Comparison of ENCODE assay signal across 21 mouse cellular contexts in the genomic region with DNA sequence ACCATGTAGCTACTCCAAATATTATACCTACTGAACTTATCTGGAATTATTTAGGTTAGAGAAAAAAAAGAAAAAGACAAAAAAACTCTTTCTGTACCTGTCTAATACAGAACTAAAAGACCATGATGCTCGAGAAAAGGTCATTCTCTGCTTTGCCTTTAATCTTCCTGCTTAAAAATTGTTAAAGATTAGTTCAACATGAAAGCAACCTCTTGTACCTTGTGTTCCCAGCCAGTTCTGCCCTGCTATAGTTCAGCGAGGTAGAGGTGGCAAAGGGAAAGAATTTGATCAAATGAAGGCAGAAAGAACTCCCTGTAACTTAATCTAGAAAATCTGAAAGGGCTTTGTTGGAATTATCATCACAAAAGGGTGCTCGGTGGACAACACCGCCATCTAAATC. TPM values are rescaled to one million over a fixed set of nuclear protein-coding genes. Genes with fewer than 3 reads are reported as not detected.
"Had no signal": no experiment of that assay in that cellular context is flagged by ENCODE, and none has a peak within 500 bp of the region (broad histone marks: within the 10 kb centered on the region; RNA-seq: fewer than 3 reads in every experiment).

No protein-coding gene starts in this region.

RNA-seq across cellular contexts. Expression of a gene that starts 2.3 kb away (rescaled TPM):
- polyA plus RNA-seq: heart, embryonic 13.5 days; heart, embryonic 14.5 days; heart, embryonic 15.5 days; heart, embryonic 16.5 days; heart, postnatal 0 days; hindbrain, embryonic 11.5 days; hindbrain, embryonic 12.5 days; hindbrain, embryonic 13.5 days; hindbrain, embryonic 14.5 days; hindbrain, embryonic 15.5 days; hindbrain, embryonic 16.5 days; hindbrain, postnatal 0 days; inflammation-experienced regulatory T-cells, adult 6 months; intestine, embryonic 14.5 days; intestine, embryonic 15.5 days; intestine, embryonic 16.5 days; intestine, postnatal 0 days; kidney, embryonic 16.5 days had no signal

RNA-seq across cellular contexts. Expression of a gene that starts 3.8 kb away (rescaled TPM):
- polyA plus RNA-seq: heart, embryonic 14.5 days; heart, embryonic 15.5 days; heart, embryonic 16.5 days; hindbrain, embryonic 11.5 days; hindbrain, embryonic 12.5 days; hindbrain, embryonic 13.5 days; hindbrain, embryonic 14.5 days; hindbrain, embryonic 15.5 days; hindbrain, embryonic 16.5 days; hindbrain, postnatal 0 days; inflammation-experienced regulatory T-cells, adult 6 months; intestine, embryonic 16.5 days; intestine, postnatal 0 days had no signal

RNA-seq across cellular contexts. Expression of a gene that starts 7.9 kb away (rescaled TPM):
- polyA plus RNA-seq: heart, embryonic 13.5 days; heart, embryonic 14.5 days; heart, embryonic 15.5 days; heart, embryonic 16.5 days; heart, postnatal 0 days; hindbrain, embryonic 10.5 days; hindbrain, embryonic 13.5 days; hindbrain, embryonic 14.5 days; hindbrain, embryonic 15.5 days; hindbrain, embryonic 16.5 days; hindbrain, postnatal 0 days; inflammation-experienced regulatory T-cells, adult 6 months; intestine, embryonic 16.5 days; intestine, postnatal 0 days had no signal

RNA-seq across cellular contexts. Expression of a gene that starts 13.6 kb away (rescaled TPM):
- polyA plus RNA-seq: heart, embryonic 14.5 days; hindbrain, embryonic 15.5 days; hindbrain, embryonic 16.5 days; hindbrain, postnatal 0 days; intestine, embryonic 15.5 days had no signal

RNA-seq across cellular contexts. Expression of a gene that starts 13.9 kb away (rescaled TPM):
- polyA plus RNA-seq: heart, embryonic 10.5 days; heart, embryonic 13.5 days; heart, embryonic 14.5 days; heart, embryonic 15.5 days; heart, embryonic 16.5 days; heart, postnatal 0 days; hindbrain, embryonic 12.5 days; hindbrain, embryonic 13.5 days; hindbrain, embryonic 14.5 days; hindbrain, embryonic 15.5 days; hindbrain, embryonic 16.5 days; hindbrain, postnatal 0 days; inflammation-experienced regulatory T-cells, adult 6 months; intestine, embryonic 14.5 days; intestine, embryonic 15.5 days; intestine, embryonic 16.5 days; intestine, postnatal 0 days; kidney, embryonic 14.5 days had no signal
